Mouse (Mus musculus) mouse embryonic stem cell (cell line): Measurements from ENCODE around the gene Hnrnpu.

Source experiments
- in situ Hi-C, 2 experiments: fragments of 300-500 bp; cut with MboI; formaldehyde crosslinking; loops; 1 replicate in 1 of 2; 3 replicates in 1 of 2; pipeline ENCODE4 v1.14.3; 2019 to 2020; ENCODE audit warnings: low sequenced_read_pairs in 2 of 2, low pct_unique_long_range_greater_than_20kb in 1 of 2, mixed read lengths in 1 of 2; ENCODE audit not compliant: unreplicated experiment in 1 of 2

Gene Hnrnpu

GRCm38 (mm10) chr1:178337551-178338317 lies at the start of gene Hnrnpu:
TSS of gene Hnrnpu (minus strand) at chr1:178337797.
- in situ Hi-C loops, result loop anchor here in 1 of 2 experiments (25.0 kb wide), 1 partner anchor 1425 kb away; no protein-coding TSS in a partner anchor

- in situ Hi-C loops, result no loop called here
Observed at GRCm38 (mm10) chr1:178382165-178382564, 44.6 kb upstream of the Hnrnpu start.

- in situ Hi-C loops, result no loop called here
Observed at GRCm38 (mm10) chr1:178379224-178379623, 41.6 kb upstream of the Hnrnpu start.

GRCm38 (mm10) chr1:178378115-178378514 lies 40.5 kb upstream of the Hnrnpu start:
- in situ Hi-C loops, result no loop called here

- in situ Hi-C loops, result no loop called here
Observed at GRCm38 (mm10) chr1:178376907-178377306, 39.3 kb upstream of the Hnrnpu start.

GRCm38 (mm10) chr1:178376061-178376460 lies 38.5 kb upstream of the Hnrnpu start:
- in situ Hi-C loops, result no loop called here

GRCm38 (mm10) chr1:178375381-178375780 lies 37.8 kb upstream of the Hnrnpu start:
- in situ Hi-C loops, result no loop called here

GRCm38 (mm10) chr1:178372681-178373080 lies 35.1 kb upstream of the Hnrnpu start:
- in situ Hi-C loops, result no loop called here

- in situ Hi-C loops, result no loop called here
Observed at GRCm38 (mm10) chr1:178369272-178369651, 31.7 kb upstream of the Hnrnpu start.

GRCm38 (mm10) chr1:178368548-178369271 lies 31.1 kb upstream of the Hnrnpu start:
- in situ Hi-C loops, result no loop called here

GRCm38 (mm10) chr1:178368121-178368520 lies 30.5 kb upstream of the Hnrnpu start:
- in situ Hi-C loops, result no loop called here

- in situ Hi-C loops, result no loop called here
Observed at GRCm38 (mm10) chr1:178365171-178365570, 27.6 kb upstream of the Hnrnpu start.

- in situ Hi-C loops, result no loop called here
Observed at GRCm38 (mm10) chr1:178360702-178361101, 23.1 kb upstream of the Hnrnpu start.

GRCm38 (mm10) chr1:178360264-178360663 lies 22.7 kb upstream of the Hnrnpu start:
- in situ Hi-C loops, result no loop called here

GRCm38 (mm10) chr1:178357776-178358710 lies 20.4 kb upstream of the Hnrnpu start:
- in situ Hi-C loops, result no loop called here

- in situ Hi-C loops, result no loop called here
Observed at GRCm38 (mm10) chr1:178354576-178354975, 17.0 kb upstream of the Hnrnpu start.

- in situ Hi-C loops, result no loop called here
Observed at GRCm38 (mm10) chr1:178351643-178352042, 14.0 kb upstream of the Hnrnpu start.

GRCm38 (mm10) chr1:178350792-178351191 lies 13.2 kb upstream of the Hnrnpu start:
- in situ Hi-C loops, result no loop called here
